Mouse (Mus musculus): ENCODE results near the gene Ttll1. TPM values are rescaled to one million over a fixed set of nuclear protein-coding genes. Genes with fewer than 3 reads are reported as not detected.

The Ttll1 gene
- total and polyA plus RNA-seq, 3 experiments = 2.5 to 9.9 (median 4.9) TPM

DNA sequence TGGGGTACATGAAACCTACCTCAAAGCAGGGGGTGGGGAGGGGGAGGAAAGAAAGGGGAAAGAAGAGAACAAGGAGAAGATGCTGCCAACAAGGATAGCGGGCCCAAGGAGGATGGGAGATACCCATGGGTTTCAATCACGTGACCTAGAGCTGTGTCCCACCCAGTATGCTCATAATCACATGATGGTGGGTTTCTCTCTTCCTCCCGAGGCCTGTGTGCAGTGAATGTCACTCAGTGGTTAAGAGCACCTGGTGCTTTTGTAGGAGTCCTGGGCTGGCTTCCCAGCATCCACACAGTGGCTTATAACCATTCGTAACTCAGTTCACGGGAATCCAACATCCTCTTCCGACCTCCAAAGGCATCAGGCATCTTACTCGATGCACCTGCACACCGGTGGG, 40.2 kb downstream of the Ttll1 start:
- DNase-seq (ENCODE audit: extremely low read depth) = no peak
- no peak overlapping the region for H3K9ac ChIP-seq (ENCODE audit: insufficient read depth, low read depth)
- H3K36me3 ChIP-seq (replicated peaks in 1 of 2; ENCODE audit: control insufficient read depth in 1 of 2, insufficient read depth in 1 of 2, low read length in 1 of 2) = no peaks in the 10 kb centered on the region
- TF ChIP-seq ZC3H11A (IDR thresholded peaks at IDR 0.05; ENCODE audit: low read depth, low read length) = no peak
- TF ChIP-seq NELFE (IDR thresholded peaks at IDR 0.05; ENCODE audit: low read depth, low read length) = no peak
- no peak for TF ChIP-seq PAX5 (IDR thresholded peaks at IDR 0.05; ENCODE audit: low read length)
- TF ChIP-seq RCOR1 (conservative IDR thresholded peaks at IDR 0.05; ENCODE audit: low read depth, low read length) = no peak
- no peak for TF ChIP-seq IRF4 (IDR thresholded peaks at IDR 0.05; ENCODE audit: low read depth, low read length)
- TF ChIP-seq NRF1 (IDR thresholded peaks at IDR 0.05; ENCODE audit: low read depth, low read length) = no peak
- TF ChIP-seq TBP (conservative IDR thresholded peaks at IDR 0.05; ENCODE audit: low read depth, low read length) = no peak
- no peak for TF ChIP-seq MYC (IDR thresholded peaks at IDR 0.05; ENCODE audit: low read depth, low read length)
- H3K4me2 ChIP-seq (ENCODE audit: insufficient read depth, low read depth, poor library complexity, severe bottlenecking) = no peak overlapping the region
- peaks cover 9 to 25% of the 10 kb centered on the region in 2 experiments for H3K4me1 ChIP-seq (ENCODE audit: control insufficient read depth in 1 of 2, insufficient read depth in 2 of 2)
- dilution Hi-C loops (cut with MboI; ENCODE audit: extremely low pct_ligation_motif_present, extremely low pct_unique_long_range_greater_than_20kb, low sequenced_read_pairs) = no loop called here
- no peak overlapping the region for H3K4me3 ChIP-seq (replicated peaks in 1 of 3; ENCODE audit: low read depth in 2 of 3, low read length in 2 of 3, poor library complexity in 1 of 3)
- no peaks in the 10 kb centered on the region for H3K27me3 ChIP-seq (replicated peaks)
- no peaks in the 10 kb centered on the region for H3K79me2 ChIP-seq (replicated peaks; ENCODE audit: control insufficient read depth, extremely low read depth, insufficient read depth, poor library complexity, severe bottlenecking)
- H3K9me3 ChIP-seq (replicated peaks; ENCODE audit: low read length) = no peaks in the 10 kb centered on the region
- no peak overlapping the region for H3K27ac ChIP-seq (ENCODE audit: insufficient read depth, low read depth)
- in situ Hi-C loops (cut with MboI; ENCODE audit: low pct_ligation_motif_present, low pct_unique_long_range_greater_than_20kb, low sequenced_read_pairs) = loop anchor here (10.0 kb wide), 1 partner anchor 76 kb away; no protein-coding TSS in a partner anchor

DNA sequence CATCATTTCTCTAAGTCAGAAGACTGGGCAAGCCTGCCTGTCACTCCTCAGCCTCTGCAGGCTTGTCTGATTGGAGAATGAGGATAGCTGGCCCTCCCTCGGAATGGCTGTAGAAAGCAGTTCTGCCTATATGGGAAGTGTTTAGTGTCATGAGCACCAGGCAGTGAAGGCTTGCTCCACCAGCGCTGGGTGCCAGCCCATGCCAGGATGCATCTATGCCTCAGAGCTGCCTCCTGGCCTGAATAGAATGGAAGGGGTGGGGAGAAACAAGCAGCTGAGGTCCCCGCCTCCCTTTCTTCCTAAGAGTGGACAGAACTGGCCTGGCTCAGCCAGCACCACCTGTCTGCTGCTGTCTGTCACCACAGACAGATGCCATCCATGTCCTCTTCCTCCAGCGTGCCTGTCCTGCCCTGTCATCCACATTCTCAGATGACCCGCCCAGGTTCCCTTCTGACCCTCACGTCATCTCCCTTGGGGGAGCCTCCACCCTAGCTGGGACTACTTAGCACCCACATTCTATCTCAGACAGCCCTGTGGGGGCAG, 41.3 kb downstream of the Ttll1 start:
- Histone ChIP-seq H3K4me2 (ENCODE audit: insufficient read depth, low read depth, poor library complexity, severe bottlenecking) (no peak overlapping the region), H3K27me3 (replicated peaks) (no peaks in the 10 kb centered on the region), H3K27ac (ENCODE audit: insufficient read depth, low read depth) (no peak overlapping the region), H3K36me3 (replicated peaks in 1 of 2; ENCODE audit: control insufficient read depth in 1 of 2, insufficient read depth in 1 of 2, low read length in 1 of 2) (no peaks in the 10 kb centered on the region), H3K9me3 (replicated peaks; ENCODE audit: low read length) (no peaks in the 10 kb centered on the region), H3K9ac (ENCODE audit: insufficient read depth, low read depth) (no peak overlapping the region), H3K79me2 (replicated peaks; ENCODE audit: control insufficient read depth, extremely low read depth, insufficient read depth, poor library complexity, severe bottlenecking) (no peaks in the 10 kb centered on the region), H3K4me3 (replicated peaks in 1 of 3; ENCODE audit: low read depth in 2 of 3, low read length in 2 of 3, poor library complexity in 1 of 3) (no peak overlapping the region), H3K4me1 (ENCODE audit: control insufficient read depth in 1 of 2, insufficient read depth in 2 of 2) (peaks cover 5 to 24% of the 10 kb centered on the region in 2 experiments)
- DNase-seq (ENCODE audit: extremely low read depth) = no peak
- dilution Hi-C loops (cut with MboI; ENCODE audit: extremely low pct_ligation_motif_present, extremely low pct_unique_long_range_greater_than_20kb, low sequenced_read_pairs) (no loop called here), in situ Hi-C loops (cut with MboI; ENCODE audit: low pct_ligation_motif_present, low pct_unique_long_range_greater_than_20kb, low sequenced_read_pairs) (no loop called here)
- TF ChIP-seq JUN (IDR thresholded peaks at IDR 0.05; ENCODE audit: insufficient read depth, low read depth, low read length) (no peak), CTCF (conservative IDR thresholded peaks at IDR 0.05 in 1 of 2, IDR thresholded peaks at IDR 0.05 in 1 of 2; ENCODE audit: low read depth in 2 of 2, low read length in 2 of 2) (no peak), TCF12 (IDR thresholded peaks at IDR 0.05; ENCODE audit: low read depth, low read length) (no peak), POLR2A (IDR thresholded peaks at IDR 0.05; ENCODE audit: low read depth, low read length) (no peak)

DNA sequence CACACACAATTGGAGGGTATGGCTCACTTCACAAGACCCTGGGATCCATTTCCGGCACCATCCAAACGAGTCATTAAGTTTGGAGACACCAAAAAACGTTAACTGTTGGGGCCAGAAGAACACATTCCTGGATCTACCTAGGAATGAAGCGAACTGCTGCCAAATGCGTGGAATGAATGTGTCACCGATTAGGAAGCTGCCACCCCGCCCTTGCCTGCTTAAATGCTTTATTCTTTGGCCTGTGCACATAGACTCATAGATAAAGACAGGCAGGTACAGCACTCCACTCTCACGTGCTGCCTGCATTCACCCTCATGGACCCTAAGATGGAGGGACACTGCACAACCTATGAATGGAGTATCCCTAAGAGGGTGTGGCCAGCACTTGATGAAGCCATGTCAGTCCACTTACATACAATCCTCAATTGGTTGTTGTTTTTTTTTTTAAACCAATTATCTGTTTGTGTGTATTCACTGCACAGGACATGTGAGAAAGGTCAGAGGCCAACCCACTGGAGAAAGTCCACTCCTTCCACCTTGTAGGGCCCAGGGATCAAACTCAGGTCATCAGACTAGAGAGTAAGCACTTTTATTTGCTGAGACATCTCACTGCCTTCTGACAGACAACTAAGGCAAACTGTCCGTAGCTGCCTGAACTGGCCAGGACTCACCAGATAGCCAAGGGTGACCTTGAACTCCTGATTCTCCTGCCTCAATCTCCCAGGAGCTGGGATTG, 43.3 kb downstream of the Ttll1 start:
- Histone ChIP-seq H3K4me1 (ENCODE audit: control insufficient read depth in 1 of 2, insufficient read depth in 2 of 2) (peaks cover 5 to 23% of the 10 kb centered on the region in 2 experiments), H3K4me2 (ENCODE audit: insufficient read depth, low read depth, poor library complexity, severe bottlenecking) (no peak overlapping the region), H3K9ac (ENCODE audit: insufficient read depth, low read depth) (no peak overlapping the region), H3K27ac (ENCODE audit: insufficient read depth, low read depth) (no peak overlapping the region), H3K27me3 (replicated peaks) (no peaks in the 10 kb centered on the region), H3K36me3 (replicated peaks in 1 of 2; ENCODE audit: control insufficient read depth in 1 of 2, insufficient read depth in 1 of 2, low read length in 1 of 2) (no peaks in the 10 kb centered on the region), H3K4me3 (replicated peaks in 1 of 3; ENCODE audit: low read depth in 2 of 3, low read length in 2 of 3, poor library complexity in 1 of 3) (no peak overlapping the region), H3K9me3 (replicated peaks; ENCODE audit: low read length) (no peaks in the 10 kb centered on the region), H3K79me2 (replicated peaks; ENCODE audit: control insufficient read depth, extremely low read depth, insufficient read depth, poor library complexity, severe bottlenecking) (peaks cover 11% of the 10 kb centered on the region)
- no peak for DNase-seq (ENCODE audit: extremely low read depth)
- in situ Hi-C loops (cut with MboI; ENCODE audit: low pct_ligation_motif_present, low pct_unique_long_range_greater_than_20kb, low sequenced_read_pairs) = no loop called here
- no peak for TF ChIP-seq KAT2A (IDR thresholded peaks at IDR 0.05; ENCODE audit: insufficient replicate concordance, low read length)
- no peak for TF ChIP-seq PAX5 (IDR thresholded peaks at IDR 0.05; ENCODE audit: low read length)
- TF ChIP-seq MAX (IDR thresholded peaks at IDR 0.05; ENCODE audit: low read length) = no peak
- no peak for TF ChIP-seq SIN3A (IDR thresholded peaks at IDR 0.05; ENCODE audit: low read length)
- no peak for TF ChIP-seq E2F4 (IDR thresholded peaks at IDR 0.05; ENCODE audit: insufficient replicate concordance, low read depth, low read length)
- no peak for TF ChIP-seq EP300 (IDR thresholded peaks at IDR 0.05; ENCODE audit: low read length)
- TF ChIP-seq RCOR1 (conservative IDR thresholded peaks at IDR 0.05; ENCODE audit: low read depth, low read length) = no peak
- TF ChIP-seq ZNF384 (IDR thresholded peaks at IDR 0.05; ENCODE audit: low read depth, low read length) = no peak
- TF ChIP-seq ZKSCAN1 (IDR thresholded peaks at IDR 0.05; ENCODE audit: borderline replicate concordance, low read depth, low read length) = no peak
- no peak for TF ChIP-seq BHLHE40 (IDR thresholded peaks at IDR 0.05; ENCODE audit: low read depth, low read length)
- no peak for TF ChIP-seq CHD1 (IDR thresholded peaks at IDR 0.05; ENCODE audit: low read depth, low read length)
- no peak for TF ChIP-seq NELFE (IDR thresholded peaks at IDR 0.05; ENCODE audit: low read depth, low read length)
- TF ChIP-seq ETS1 (conservative IDR thresholded peaks at IDR 0.05; ENCODE audit: low read depth, low read length) = no peak
- no peak for TF ChIP-seq ZC3H11A (IDR thresholded peaks at IDR 0.05; ENCODE audit: low read depth, low read length)
- dilution Hi-C loops (cut with MboI; ENCODE audit: extremely low pct_ligation_motif_present, extremely low pct_unique_long_range_greater_than_20kb, low sequenced_read_pairs) = no loop called here
